Mouse (Mus musculus) intestine, embryonic 14.5 days (tissue): ENCODE data around the gene Ube2f. TPM values are rescaled to one million over a fixed set of nuclear protein-coding genes. Genes with fewer than 3 reads are reported as not detected.

Experiments used
- ATAC-seq: fragments of 200-750 bp; cut with Nextera tagmentation; replicated peaks from 2 replicates; pipeline ENCODE4 v1.8.0; 2017; ENCODE audit warnings: low read depth, moderate number of reproducible peaks, moderate TSS enrichment, moderate library complexity; ENCODE audit not compliant: low FRiP score, low TSS enrichment
- DNase-seq: peaks from one replicate; pipeline ENCODE4 v3.0.0-alpha.2; 2018; ENCODE audit warnings: low spot score
- H3K27ac ChIP-seq: fragments of 300-500 bp; sonication (generic); 2 replicates; pipeline ENCODE4 v1.5.1; 2014; ENCODE audit warnings: low read depth, mild to moderate bottlenecking, control low read depth
- H3K27me3 ChIP-seq: fragments of 300-500 bp; sonication (generic); replicated peaks from 2 replicates; pipeline ENCODE4 v1.6.1; 2014; ENCODE audit warnings: low read length, control low read depth; ENCODE audit not compliant: control insufficient read depth, insufficient read depth
- H3K36me3 ChIP-seq: fragments of 300-500 bp; sonication (generic); 2 replicates; pipeline ENCODE4 v1.6.1; 2014; ENCODE audit warnings: low read length, control low read depth; ENCODE audit not compliant: control insufficient read depth, insufficient read depth
- H3K4me1 ChIP-seq: fragments of 300-500 bp; sonication (generic); replicated peaks from 2 replicates; pipeline ENCODE4 v1.6.1; 2014; ENCODE audit warnings: low read length, control low read depth, mixed read lengths; ENCODE audit not compliant: control insufficient read depth, insufficient read depth
- H3K4me2 ChIP-seq: fragments of 300-500 bp; sonication (generic); 2 replicates; pipeline ENCODE4 v1.6.1; 2014; ENCODE audit warnings: low read length
- H3K4me3 ChIP-seq: fragments of 300-500 bp; sonication (generic); 2 replicates; pipeline ENCODE4 v1.5.1; 2014; ENCODE audit warnings: low read depth, low read length, control low read depth, mixed read lengths
- H3K9ac ChIP-seq: fragments of 300-500 bp; sonication (generic); 2 replicates; pipeline ENCODE4 v1.6.1; 2014; ENCODE audit warnings: mild to moderate bottlenecking, low read length
- H3K9me3 ChIP-seq: fragments of 300-500 bp; sonication (generic); 2 replicates; pipeline ENCODE4 v1.6.1; 2016; ENCODE audit warnings: low read length, control low read depth; ENCODE audit not compliant: control insufficient read depth
- WGBS: fragments of 180-500 bp; shearing (Covaris S2); extraction: QIAGEN DNeasy Blood & Tissue Kit; methylation state at CpG from one replicate; pipeline ENCODE4 v1.1.7; 2014; 5-methylcytosine and 5-hydroxymethylcytosine counted together
- polyA plus RNA-seq: library from polyadenylated mRNA; unstranded; fragments of >200 nt; fragmentation: Nextera tagmentation; extraction: Ambion mirVana; gene quantifications from 2 replicates; pipeline ENCODE4 v1.2.1, GENCODE M21; 2014

The Ube2f gene
- polyA plus RNA-seq, 1 experiment from 2014 or later: 71.6 TPM

DNA sequence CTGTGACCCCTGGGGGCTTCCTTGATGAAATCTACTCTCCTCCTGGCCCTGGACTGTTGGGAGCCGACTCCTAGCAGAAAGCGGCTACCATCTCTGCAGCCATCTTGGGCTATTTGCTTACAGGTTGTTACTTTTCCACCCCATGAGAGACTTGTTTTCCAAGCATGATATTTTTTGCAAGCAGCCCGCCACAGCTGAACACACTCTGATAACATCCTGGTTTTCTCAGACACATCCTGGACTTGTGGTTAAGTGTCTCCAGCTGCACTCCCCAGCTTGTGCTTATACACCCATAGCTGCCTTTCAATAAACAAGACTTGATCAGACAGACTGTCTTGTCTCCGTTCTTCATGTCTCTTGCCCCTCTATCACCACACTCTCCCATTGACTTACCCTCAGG, 8.9 kb upstream of the Ube2f start:
- no peak overlapping the region for H3K9ac ChIP-seq
- ATAC-seq: no peak
- 0 out of 2 replicates have a peak, but pooled peaks cover under 1% of the 10 kb centered on the region for H3K27me3 ChIP-seq
- 60% methylated on average over 4 of the region's 4 CpGs for WGBS
- H3K4me1 ChIP-seq: no peaks in the 10 kb centered on the region; the same call in 1 of the 2 replicates
- no peaks in the 10 kb centered on the region for H3K9me3 ChIP-seq
- H3K27ac ChIP-seq: no peak overlapping the region
- no peaks in the 10 kb centered on the region for H3K36me3 ChIP-seq
- no peak for DNase-seq
- H3K4me3 ChIP-seq: no peak overlapping the region
- no peak overlapping the region for H3K4me2 ChIP-seq

DNA sequence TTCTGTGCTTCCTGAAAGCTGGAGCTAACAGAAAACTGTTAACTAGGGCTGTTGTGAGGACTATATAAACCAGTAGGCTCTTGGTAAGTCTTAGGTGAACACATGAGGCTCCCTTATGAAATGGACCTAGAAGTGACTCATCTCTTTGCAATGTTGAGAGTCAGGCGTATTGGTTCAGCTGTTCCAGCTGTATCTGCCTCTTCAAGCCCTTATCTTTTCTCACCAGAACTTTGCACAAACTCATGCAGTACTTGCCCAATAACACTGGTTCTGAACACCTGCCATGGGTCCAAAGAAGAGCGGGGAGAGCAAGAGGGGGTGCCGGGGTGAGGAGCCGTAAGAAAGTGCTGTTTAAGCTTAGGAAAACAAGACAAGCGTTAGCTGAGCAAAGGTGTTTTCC, 1.9 kb upstream of the Ube2f start:
- Histone ChIP-seq H3K36me3 (no peaks in the 10 kb centered on the region), H3K4me3 (no peak overlapping the region), H3K27me3 (no peaks in the 10 kb centered on the region), H3K9ac (no peak overlapping the region), H3K4me2 (no peak overlapping the region), H3K4me1 (peaks cover 13% of the 10 kb centered on the region), H3K27ac (no peak overlapping the region), H3K9me3 (no peaks in the 10 kb centered on the region)
- ATAC-seq: no peak
- DNase-seq: peak; percentile 46
- 86% methylated on average over 5 of the region's 5 CpGs for WGBS

DNA sequence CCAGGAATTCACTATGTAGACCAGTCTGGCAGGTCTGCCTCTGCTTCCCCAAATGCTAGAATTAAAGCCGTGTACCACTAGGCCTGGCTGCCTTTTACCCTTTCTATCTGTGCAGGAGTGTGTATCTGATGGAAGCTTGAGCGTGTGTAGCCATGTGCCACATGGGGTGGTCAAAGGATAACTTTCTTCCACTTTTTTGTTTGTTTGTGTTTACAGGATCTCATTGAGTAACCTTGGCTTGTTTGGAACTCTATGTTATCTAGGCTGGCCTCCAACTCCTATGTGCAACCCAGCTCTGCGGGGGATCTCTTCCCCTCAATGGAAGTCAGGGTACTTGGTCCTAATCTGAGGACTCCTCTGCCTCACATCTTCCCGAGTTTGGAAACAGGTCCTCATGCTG, 1.1 kb upstream of the Ube2f start:
- Histone ChIP-seq H3K4me3 (no peak overlapping the region), H3K9ac (no peak overlapping the region), H3K9me3 (no peaks in the 10 kb centered on the region), H3K27ac (no peak overlapping the region), H3K4me2 (peak overlapping the region; percentile 33; the same call in 1 of the 2 replicates), H3K36me3 (no peaks in the 10 kb centered on the region), H3K4me1 (peaks cover 14% of the 10 kb centered on the region), H3K27me3 (no peaks in the 10 kb centered on the region)
- ATAC-seq: no peak
- peak; percentile 45 for DNase-seq
- 45% methylated on average over 4 of the region's 4 CpGs for WGBS

GRCm38 (mm10) chr1:91250415-91251147, 477 bp downstream of the Ube2f start:
- DNase-seq (peak; percentile 66), ATAC-seq (peak; percentile 57)
- no peaks in the 10 kb centered on the region for H3K9me3 ChIP-seq

DNA sequence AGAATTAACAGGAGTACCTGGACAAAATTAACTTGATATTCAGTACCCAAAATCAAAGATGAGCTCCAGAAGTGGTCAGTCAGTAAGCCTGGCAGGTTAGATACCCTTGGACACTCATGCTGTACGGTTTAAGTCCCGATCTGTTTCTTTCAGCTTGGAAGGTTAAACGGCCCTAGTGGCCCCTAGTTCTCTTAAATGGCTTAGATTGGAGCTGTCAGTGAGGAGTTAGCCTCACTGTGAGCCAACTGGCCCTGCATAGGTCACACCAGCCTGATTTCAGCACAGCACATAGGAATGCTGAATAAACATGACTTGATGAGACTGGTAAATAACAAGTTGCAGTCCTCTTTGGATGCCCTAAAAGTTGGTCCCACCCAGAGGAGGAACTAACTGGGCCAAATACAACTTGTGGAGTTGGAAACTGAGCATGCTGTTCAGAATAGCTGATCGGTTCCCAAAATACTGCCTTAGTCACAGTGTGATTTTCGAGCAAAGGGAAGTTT, 1.1 kb downstream of the Ube2f start:
- Histone ChIP-seq H3K9ac (peak overlapping the region; percentile 93), H3K4me3 (peak overlapping the region; percentile 94), H3K9me3 (no peaks in the 10 kb centered on the region), H3K27ac (0 out of 2 replicates have a peak overlapping the region, but pooled peaks have one; percentile 89), H3K4me1 (peaks cover 14% of the 10 kb centered on the region), H3K4me2 (peak overlapping the region; percentile 85), H3K27me3 (no peaks in the 10 kb centered on the region), H3K36me3 (peaks cover 13% of the 10 kb centered on the region; the same call in 1 of the 2 replicates)
- 53% methylated on average over 5 of the region's 5 CpGs for whole genome bisulfite sequencing
- ATAC-seq: no peak
- DNase-seq: peak; percentile 56

More at GRCm38 (mm10) chr1:91250415-91251147, 477 bp downstream of the Ube2f start:
- H3K27me3 ChIP-seq: no peaks in the 10 kb centered on the region
- H3K4me1 ChIP-seq: peaks cover 14% of the 10 kb centered on the region
- peak overlapping the region; percentile 93 for H3K9ac ChIP-seq
- H3K4me2 ChIP-seq: peak overlapping the region; percentile 85
- H3K4me3 ChIP-seq: peak overlapping the region; percentile 94
- under 1% methylated on average over 57 of the region's 70 CpGs for WGBS
- peak overlapping the region; percentile 89 for H3K27ac ChIP-seq
- H3K36me3 ChIP-seq: peaks cover 10% of the 10 kb centered on the region; the same call in 1 of the 2 replicates

DNA sequence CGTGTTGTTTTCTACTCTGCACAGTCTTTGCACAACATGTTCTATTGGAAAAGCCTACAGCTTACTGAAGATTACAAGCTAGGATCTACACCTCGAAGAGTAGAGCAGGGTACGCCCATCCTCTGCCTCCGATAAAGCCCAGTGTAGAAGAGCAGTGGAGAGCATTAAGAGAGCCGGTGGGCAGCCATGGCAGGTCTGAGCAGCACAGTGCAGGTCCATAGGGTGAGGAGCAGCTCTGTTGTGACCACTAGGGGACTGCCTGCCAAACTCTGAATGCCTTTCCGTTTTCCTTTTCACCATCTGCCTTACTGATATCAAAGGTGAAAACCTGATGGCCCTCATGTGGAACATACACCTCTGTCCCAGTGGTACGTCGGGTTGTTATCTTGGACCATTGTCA, 1.8 kb downstream of the Ube2f start:
- peak overlapping the region; percentile 85; the same call in 1 of the 2 replicates for H3K4me2 ChIP-seq

DNA sequence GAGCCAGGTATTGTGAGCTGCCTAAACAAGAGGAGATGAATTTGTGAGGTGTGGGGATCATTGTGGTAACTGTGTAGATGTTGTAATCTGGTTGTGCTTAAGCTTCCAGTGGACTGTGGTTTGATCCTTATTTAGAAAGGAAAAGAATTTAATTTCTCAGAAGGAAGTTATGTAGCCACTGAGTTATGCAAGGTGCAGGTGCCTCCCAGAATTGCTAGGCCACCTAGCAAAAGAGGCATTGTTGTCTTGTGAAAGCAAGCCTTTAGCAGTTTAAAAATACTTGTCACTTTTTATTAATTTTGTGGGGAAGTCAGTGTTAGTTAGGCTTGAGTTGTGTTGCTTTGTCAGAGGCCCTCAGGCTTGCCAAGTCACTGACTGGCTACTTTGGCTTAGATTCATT, 7.8 kb downstream of the Ube2f start:
- Histone ChIP-seq H3K4me2 (no peak overlapping the region), H3K27ac (no peak overlapping the region), H3K9ac (no peak overlapping the region), H3K36me3 (peaks cover 15% of the 10 kb centered on the region; the same call in 1 of the 2 replicates), H3K27me3 (no peaks in the 10 kb centered on the region), H3K4me3 (no peak overlapping the region), H3K9me3 (no peaks in the 10 kb centered on the region), H3K4me1 (peaks cover 2% of the 10 kb centered on the region; the same call in 1 of the 2 replicates)
- ATAC-seq: no peak
- DNase-seq: no peak

More for the DNA sequence above, 1.8 kb downstream of the Ube2f start:
- peaks cover 15% of the 10 kb centered on the region; the same call in 1 of the 2 replicates for H3K36me3 ChIP-seq
- H3K9ac ChIP-seq: no peak overlapping the region
- no peaks in the 10 kb centered on the region for H3K27me3 ChIP-seq
- whole genome bisulfite sequencing: 65% methylated on average over 8 of the region's 8 CpGs
- ATAC-seq (no peak), DNase-seq (peak; percentile 52)
- H3K4me1 ChIP-seq: peaks cover 14% of the 10 kb centered on the region
- H3K9me3 ChIP-seq: no peaks in the 10 kb centered on the region
- H3K4me3 ChIP-seq: no peak overlapping the region
- H3K27ac ChIP-seq: no peak overlapping the region

GRCm38 (mm10) chr1:91259794-91260193, 9.7 kb downstream of the Ube2f start:
- no peak for DNase-seq
- ATAC-seq: no peak
- Histone ChIP-seq H3K4me2 (no peak overlapping the region), H3K9me3 (no peaks in the 10 kb centered on the region), H3K36me3 (peaks cover 10% of the 10 kb centered on the region; the same call in 1 of the 2 replicates), H3K4me3 (no peak overlapping the region), H3K27me3 (no peaks in the 10 kb centered on the region), H3K4me1 (no peaks in the 10 kb centered on the region; the same call in 1 of the 2 replicates), H3K9ac (no peak overlapping the region), H3K27ac (no peak overlapping the region)
- 86% methylated on average over 5 of the region's 5 CpGs for WGBS
